Mouse (Mus musculus) left cerebral cortex, adult 2 months (tissue): Measurements from ENCODE around the gene Itpk1. TPM values are rescaled to one million over a fixed set of nuclear protein-coding genes. Genes with fewer than 3 reads are reported as not detected.

Experiments used
- DNase-seq, 2 experiments: peaks; one replicate each; pipeline ENCODE4 v3.0.0; 2021 to 2022; ENCODE audit warnings: low spot score in 2 of 2, mixed read lengths in 1 of 2; ENCODE audit errors: extremely low spot score in 1 of 2
- H3K27ac ChIP-seq: fragments of 200-600 bp; 2 replicates; pipeline ENCODE4 v1.8.1; 2022
- H3K4me3 ChIP-seq: fragments of 200-600 bp; 2 replicates; pipeline ENCODE4 v1.8.1; 2022
- CTCF ChIP-seq: fragments of 200-600 bp; IDR thresholded peaks from 2 replicates; pipeline ENCODE4 v1.8.1; 2022; ENCODE audit warnings: antibody characterized with exemption, mild to moderate bottlenecking, moderate library complexity
- intact Hi-C: fragments of 180-260 bp; cut with DNase I; formaldehyde crosslinking; loops from one replicate; pipeline ENCODE4 v1.15.1; 2025
- microRNA-seq, 2 experiments: library from miRNA; unstranded; fragments of <30 nt; microRNA quantifications; one replicate each; pipeline ENCODE4 v1.2.0; 2021
- total RNA-seq, 2 experiments: library from RNA; stranded (reverse); gene quantifications; 2 replicates each; pipeline ENCODE4 v1.2.3; 2021

Itpk1 gene
- total RNA-seq, 2 experiments from 2014 or later = 52.3 to 54.9 TPM

- H3K4me3 ChIP-seq = no peak overlapping the region
- no peak overlapping the region for H3K27ac ChIP-seq
- intact Hi-C loops = no loop called here
- no peak for DNase-seq
- TF ChIP-seq CTCF = no peak
Measured at GRCm38 (mm10) chr12:102545122-102545521, 159.6 kb downstream of the Itpk1 start.

GRCm38 (mm10) chr12:102541168-102541567, 163.6 kb downstream of the Itpk1 start:
- intact Hi-C loops = no loop called here
- no peak for TF ChIP-seq CTCF
- H3K4me3 ChIP-seq = no peak overlapping the region
- no peak for DNase-seq
- H3K27ac ChIP-seq = no peak overlapping the region

- DNase-seq = no peak
- TF ChIP-seq CTCF = no peak
- no peak overlapping the region for H3K4me3 ChIP-seq
- intact Hi-C loops = no loop called here
- H3K27ac ChIP-seq = no peak overlapping the region
Measured at GRCm38 (mm10) chr12:102540278-102540677, 164.5 kb downstream of the Itpk1 start.

GRCm38 (mm10) chr12:102535796-102536195, 168.9 kb downstream of the Itpk1 start:
- H3K4me3 ChIP-seq = no peak overlapping the region
- DNase-seq = no peak
- no peak overlapping the region for H3K27ac ChIP-seq
- intact Hi-C loops = no loop called here
- no peak for TF ChIP-seq CTCF

- TF ChIP-seq CTCF = no peak
- intact Hi-C loops = loop anchor here (5.0 kb wide), 1 partner anchor 174 kb away; the partner anchor contains the start of gene Itpk1
- Histone ChIP-seq H3K4me3 (no peak overlapping the region), H3K27ac (no peak overlapping the region)
- DNase-seq = no peak
Measured at GRCm38 (mm10) chr12:102527989-102528388, 176.7 kb downstream of the Itpk1 start.

GRCm38 (mm10) chr12:102524760-102525159, 180.0 kb downstream of the Itpk1 start:
- Histone ChIP-seq H3K4me3 (no peak overlapping the region), H3K27ac (no peak overlapping the region)
- TF ChIP-seq CTCF = peak; percentile 56
- intact Hi-C loops = loop anchor here (5.0 kb wide), 1 partner anchor 178 kb away; the partner anchor contains the start of gene Itpk1
- DNase-seq = no peak

- no peak for DNase-seq
- no peak overlapping the region for H3K4me3 ChIP-seq
- TF ChIP-seq CTCF = no peak
- H3K27ac ChIP-seq = no peak overlapping the region
- intact Hi-C loops = no loop called here
Measured at GRCm38 (mm10) chr12:102524216-102524615, 180.5 kb downstream of the Itpk1 start.

GRCm38 (mm10) chr12:102521777-102522319, 182.9 kb downstream of the Itpk1 start:
- no peak for DNase-seq
- intact Hi-C loops = no loop called here
- H3K27ac ChIP-seq = no peak overlapping the region
- H3K4me3 ChIP-seq = no peak overlapping the region
- TF ChIP-seq CTCF = no peak

GRCm38 (mm10) chr12:102519929-102520720, 184.6 kb downstream of the Itpk1 start:
- H3K27ac ChIP-seq = no peak overlapping the region
- intact Hi-C loops = no loop called here
- TF ChIP-seq CTCF = no peak
- DNase-seq = no peak
- H3K4me3 ChIP-seq = no peak overlapping the region

Small RNA genes within 50 kb of the gene (microRNA-seq; reads per million reads assigned to microRNA genes)
- 0 to 1.7 reads per million in 2 experiments for gene Mir1936

Other genes starting within 250 kb of the Itpk1 start
- gene Golga5, start 235.8 kb downstream of the Itpk1 start, total RNA-seq = 10 to 100 TPM; 26.7 to 28.2 TPM
- 100 to 1,000 TPM; 176 to 177 TPM for gene Chga, start 150.0 kb downstream of the Itpk1 start, total RNA-seq
- gene Moap1, start 38.7 kb upstream of the Itpk1 start, total RNA-seq = 10 to 100 TPM; 24.4 to 33.8 TPM
- gene Tmem251, start 38.8 kb upstream of the Itpk1 start, total RNA-seq = 1 to 10 TPM; 5.6 to 5.7 TPM
- not detected for gene Gm28051, start 52.8 kb upstream of the Itpk1 start, total RNA-seq
- 10 to 100 TPM; 15.8 to 18.1 TPM for gene Gon7, start 52.9 kb upstream of the Itpk1 start, total RNA-seq
- 10 to 100 TPM; 30.9 to 32.0 TPM for gene Ubr7, start 53.0 kb upstream of the Itpk1 start, total RNA-seq
- 10 to 100 TPM; 18.1 to 20.3 TPM for gene Gm20604, start 53.7 kb upstream of the Itpk1 start, total RNA-seq
- 10 to 100 TPM; 19.1 to 20.8 TPM for gene Btbd7, start 173.5 kb upstream of the Itpk1 start, total RNA-seq
- gene Cox8c, start 194.4 kb upstream of the Itpk1 start, total RNA-seq = not detected
- 10 to 100 TPM; 60.8 to 66.7 TPM for gene Unc79, start 243.9 kb upstream of the Itpk1 start, total RNA-seq